Mouse (Mus musculus) hindbrain, postnatal 0 days (tissue): ENCODE results near the gene Hjurp. TPM values are rescaled to one million over a fixed set of nuclear protein-coding genes. Genes with fewer than 3 reads are reported as not detected.

Source experiments
- ATAC-seq: fragments of 200-750 bp; cut with Nextera tagmentation; 2 replicates; pipeline ENCODE4 v1.8.0; 2017; ENCODE audit warnings: mild to moderate bottlenecking, moderate TSS enrichment, moderate library complexity
- DNase-seq: peaks from one replicate; pipeline ENCODE4 v3.0.0-alpha.2; 2015; ENCODE audit warnings: low spot score
- H3K27ac ChIP-seq: fragments of 300-500 bp; sonication (generic); 2 replicates; pipeline ENCODE4 v1.5.1; 2014; ENCODE audit warnings: mild to moderate bottlenecking
- H3K27me3 ChIP-seq: fragments of 300-500 bp; sonication (generic); 2 replicates; pipeline ENCODE4 v1.6.1; 2014; ENCODE audit warnings: low read length, mixed read lengths; ENCODE audit not compliant: insufficient read depth
- H3K36me3 ChIP-seq: fragments of 300-500 bp; sonication (generic); 2 replicates; pipeline ENCODE4 v1.6.1; 2014; ENCODE audit warnings: low read length, mixed read lengths; ENCODE audit not compliant: insufficient read depth
- H3K4me1 ChIP-seq: fragments of 300-500 bp; sonication (generic); 2 replicates; pipeline ENCODE4 v1.6.1; 2014; ENCODE audit warnings: antibody characterized with exemption, low read length, mixed read lengths; ENCODE audit not compliant: insufficient read depth
- H3K4me2 ChIP-seq: fragments of 300-500 bp; sonication (generic); 2 replicates; pipeline ENCODE4 v1.6.1; 2014; ENCODE audit warnings: low read depth, mild to moderate bottlenecking, low read length, moderate library complexity, mixed read lengths
- H3K4me3 ChIP-seq: fragments of 300-500 bp; sonication (generic); 2 replicates; pipeline ENCODE4 v1.5.1; 2014; ENCODE audit warnings: low read length
- H3K9ac ChIP-seq: fragments of 300-500 bp; sonication (generic); replicated peaks from 2 replicates; pipeline ENCODE4 v1.6.1; 2014; ENCODE audit warnings: mild to moderate bottlenecking, low read length, moderate library complexity, mixed read lengths
- H3K9me3 ChIP-seq: fragments of 300-500 bp; sonication (generic); 2 replicates; pipeline ENCODE4 v1.6.1; 2016; ENCODE audit warnings: low read length, mixed read lengths
- CTCF ChIP-seq: IDR thresholded peaks from 2 replicates; pipeline ENCODE4 v1.5.1; 2016; ENCODE audit warnings: antibody characterized with exemption, control low read depth, low read depth
- WGBS: fragments of 180-500 bp; shearing (Covaris S2); extraction: QIAGEN DNeasy Blood & Tissue Kit; methylation state at CpG from one replicate; pipeline ENCODE4 v1.1.7; 2014; 5-methylcytosine and 5-hydroxymethylcytosine counted together
- polyA plus RNA-seq: library from polyadenylated mRNA; unstranded; fragments of >200 nt; fragmentation: Nextera tagmentation; extraction: Ambion mirVana; gene quantifications from 2 replicates; pipeline ENCODE4 v1.2.1, GENCODE M21; 2015
- total RNA-seq: library from RNA; depleted of rRNA; stranded (reverse); fragments of >200 nt; gene quantifications from 2 replicates; pipeline ENCODE4 v1.2.3, GENCODE M21; 2014

The Hjurp gene
- total and polyA plus RNA-seq, 2 experiments from 2014 or later: 47.2 to 86.3 TPM

DNA sequence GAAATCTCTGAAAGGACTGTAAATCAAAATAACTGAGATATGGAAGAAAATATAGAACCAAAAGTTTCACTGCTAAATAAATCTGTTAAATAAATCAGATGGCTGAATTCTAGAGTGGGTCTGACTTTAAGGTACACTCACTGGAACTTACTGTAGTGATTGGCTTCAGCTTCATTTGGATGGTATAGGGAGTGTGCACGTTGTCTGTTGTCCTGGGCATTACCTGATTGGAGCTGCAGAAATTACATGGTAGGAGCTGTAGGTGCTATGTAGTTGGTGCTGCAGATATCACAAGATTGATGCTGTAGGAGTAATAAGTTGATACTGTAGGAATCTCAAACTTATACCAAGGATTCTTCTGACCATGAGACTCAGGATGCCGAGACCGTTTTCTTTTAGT lies 32.9 kb upstream of the Hjurp start:
- no peaks in the 10 kb centered on the region for H3K36me3 ChIP-seq
- H3K27me3 ChIP-seq: no peaks in the 10 kb centered on the region
- DNase-seq (no peak), ATAC-seq (no peak)
- no peaks in the 10 kb centered on the region for H3K4me1 ChIP-seq
- H3K9me3 ChIP-seq: peaks cover 50% of the 10 kb centered on the region
- H3K4me2 ChIP-seq: no peak overlapping the region
- no peak overlapping the region for H3K9ac ChIP-seq
- no peak overlapping the region for H3K27ac ChIP-seq
- TF ChIP-seq CTCF: no peak
- WGBS: 67% methylated on average over 3 of the region's 3 CpGs
- no peak overlapping the region for H3K4me3 ChIP-seq

DNA sequence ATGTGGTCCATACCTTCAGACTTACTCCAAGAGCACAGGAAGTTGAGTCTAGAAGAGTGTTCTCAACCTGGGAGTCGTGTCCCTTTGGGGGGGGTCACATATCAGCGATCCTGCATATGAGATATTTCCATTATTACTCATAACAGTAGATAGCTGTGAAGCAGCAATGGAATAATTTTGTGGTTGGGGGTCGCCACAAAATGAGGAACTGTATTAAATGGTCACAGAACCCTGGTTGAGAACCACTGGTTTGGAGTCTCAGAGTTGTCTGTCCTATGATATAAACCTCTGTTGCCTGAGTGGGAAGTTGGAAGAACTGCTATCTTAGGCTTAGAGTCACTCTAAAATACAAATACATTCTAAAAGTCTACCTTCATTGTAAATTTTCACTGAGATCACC lies 32.5 kb upstream of the Hjurp start:
- H3K4me2 ChIP-seq: no peak overlapping the region
- peaks cover 54% of the 10 kb centered on the region for H3K9me3 ChIP-seq
- no peaks in the 10 kb centered on the region for H3K27me3 ChIP-seq
- no peaks in the 10 kb centered on the region for H3K36me3 ChIP-seq
- no peak overlapping the region for H3K4me3 ChIP-seq
- no peak for ATAC-seq
- H3K9ac ChIP-seq: no peak overlapping the region
- 51% methylated on average over 3 of the region's 3 CpGs for whole genome bisulfite sequencing
- no peak for TF ChIP-seq CTCF
- H3K27ac ChIP-seq: no peak overlapping the region
- no peaks in the 10 kb centered on the region for H3K4me1 ChIP-seq
- DNase-seq: no peak

DNA sequence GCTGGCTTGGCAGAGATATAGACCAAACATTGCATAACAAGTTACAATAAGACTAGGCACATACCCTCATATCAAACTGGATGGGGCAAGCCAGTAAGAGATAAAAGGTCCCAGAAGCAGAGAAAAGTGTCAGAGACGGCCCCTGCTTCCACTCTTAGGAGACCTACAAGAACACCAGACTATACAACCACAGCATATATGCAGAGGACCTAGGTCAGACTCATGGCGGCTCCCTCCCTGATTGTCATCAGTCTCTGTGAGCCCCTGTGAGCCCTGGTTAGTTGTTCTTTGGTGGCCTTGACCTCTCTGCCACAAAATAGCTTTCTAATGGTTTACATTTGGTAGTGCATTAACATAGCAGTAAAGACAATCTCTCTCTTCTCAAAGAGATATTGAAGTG lies 31.6 kb upstream of the Hjurp start:
- WGBS: 50% methylated on average over 2 of the region's 2 CpGs
- no peaks in the 10 kb centered on the region for H3K4me1 ChIP-seq
- no peak overlapping the region for H3K27ac ChIP-seq
- H3K27me3 ChIP-seq: no peaks in the 10 kb centered on the region
- no peak for TF ChIP-seq CTCF
- no peaks in the 10 kb centered on the region for H3K36me3 ChIP-seq
- H3K9ac ChIP-seq: no peak overlapping the region
- H3K9me3 ChIP-seq: peaks cover 63% of the 10 kb centered on the region
- DNase-seq: no peak
- no peak overlapping the region for H3K4me2 ChIP-seq
- ATAC-seq: no peak
- no peak overlapping the region for H3K4me3 ChIP-seq

DNA sequence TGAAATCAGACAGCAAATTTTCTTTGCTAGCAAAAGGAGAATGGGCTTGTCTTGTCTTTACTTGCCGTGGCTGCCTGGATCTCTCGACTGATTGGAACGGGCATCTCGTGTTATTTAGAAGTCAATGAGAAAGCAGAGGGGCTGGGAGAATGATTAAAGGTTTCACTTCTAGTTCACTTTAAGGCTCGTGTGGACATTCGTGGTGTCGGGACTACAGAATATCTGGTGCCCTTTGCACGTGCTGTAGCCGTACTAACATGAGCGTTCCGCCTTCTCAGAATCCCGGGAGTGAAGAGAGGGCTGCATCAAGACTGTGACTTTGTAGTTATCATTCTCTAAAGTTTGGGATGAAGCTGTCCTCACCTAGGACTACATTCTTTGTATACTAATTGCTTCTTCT lies 29.7 kb upstream of the Hjurp start:
- peaks cover 79% of the 10 kb centered on the region for H3K9me3 ChIP-seq
- no peak overlapping the region for H3K27ac ChIP-seq
- H3K4me2 ChIP-seq: no peak overlapping the region
- H3K9ac ChIP-seq: no peak overlapping the region
- 67% methylated on average over 12 of the region's 12 CpGs for WGBS
- no peaks in the 10 kb centered on the region for H3K36me3 ChIP-seq
- ATAC-seq (no peak), DNase-seq (no peak)
- TF ChIP-seq CTCF: no peak
- no peaks in the 10 kb centered on the region for H3K4me1 ChIP-seq
- no peak overlapping the region for H3K4me3 ChIP-seq
- no peaks in the 10 kb centered on the region for H3K27me3 ChIP-seq

DNA sequence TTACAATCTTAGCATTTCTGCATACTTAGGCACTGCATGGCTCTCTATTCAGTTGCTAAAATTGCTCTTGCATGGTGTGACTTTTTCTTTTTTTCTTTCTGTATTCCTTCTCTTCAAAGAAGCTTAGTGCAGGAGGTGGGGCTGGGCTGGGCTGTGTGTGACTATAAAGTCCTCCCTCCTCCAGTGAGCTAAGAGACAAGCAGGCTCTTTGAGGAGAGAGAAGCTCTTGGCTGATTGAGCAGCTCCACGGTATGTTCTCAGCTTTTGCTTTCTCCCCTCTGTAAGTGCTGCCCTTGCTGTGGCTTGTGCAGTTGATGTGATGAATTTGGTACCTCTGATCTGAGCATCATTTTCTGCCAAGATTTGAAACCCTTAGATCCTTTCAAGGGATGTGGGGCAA lies 29.1 kb upstream of the Hjurp start:
- Histone ChIP-seq H3K9ac (no peak overlapping the region), H3K36me3 (no peaks in the 10 kb centered on the region), H3K4me1 (no peaks in the 10 kb centered on the region), H3K27ac (no peak overlapping the region), H3K27me3 (no peaks in the 10 kb centered on the region), H3K9me3 (peaks cover 85% of the 10 kb centered on the region), H3K4me3 (no peak overlapping the region), H3K4me2 (no peak overlapping the region)
- no peak for TF ChIP-seq CTCF
- DNase-seq: no peak
- WGBS: 50% methylated on average over 1 of the region's 1 CpGs
- ATAC-seq: no peak

DNA sequence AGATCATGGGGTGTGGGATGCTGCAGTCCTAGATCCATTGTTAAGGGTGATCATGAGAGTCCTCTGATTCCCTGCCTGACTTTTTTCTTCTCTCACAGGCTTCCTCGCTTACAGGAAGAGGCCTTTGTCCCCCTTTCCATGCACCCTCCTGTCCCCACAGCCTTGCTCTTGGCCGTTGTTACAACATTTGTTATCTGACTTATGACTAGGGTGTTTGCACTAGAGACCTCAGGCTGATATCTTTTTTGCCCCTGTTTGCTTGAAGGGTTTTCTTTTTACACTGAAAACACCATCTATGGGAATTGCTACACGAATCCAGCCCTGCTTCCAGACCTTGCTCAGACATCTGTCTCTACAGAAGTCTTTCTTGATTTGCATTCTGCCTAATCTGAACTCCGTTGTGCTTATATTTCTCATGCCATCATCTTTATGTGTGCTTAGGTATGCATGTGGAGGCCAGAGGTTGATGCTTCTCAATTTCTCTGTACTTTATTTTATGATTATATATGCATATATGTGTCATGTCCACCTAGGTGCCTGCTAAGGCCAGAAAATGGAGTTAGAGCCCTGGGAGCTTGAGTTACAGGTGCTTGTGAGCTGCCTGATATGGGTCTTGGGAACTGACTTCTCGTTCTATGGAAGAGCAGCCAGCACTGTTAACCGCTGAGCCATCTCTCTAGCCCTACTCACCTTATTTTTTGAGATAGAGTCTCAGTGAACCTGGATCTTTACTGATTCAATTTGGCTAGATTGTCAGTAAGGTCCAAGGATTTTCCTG lies 27.8 kb upstream of the Hjurp start:
- no peak for TF ChIP-seq CTCF
- no peaks in the 10 kb centered on the region for H3K27me3 ChIP-seq
- H3K9me3 ChIP-seq: peaks cover 95% of the 10 kb centered on the region
- H3K9ac ChIP-seq: no peak overlapping the region
- DNase-seq (no peak), ATAC-seq (no peak)
- no peak overlapping the region for H3K4me3 ChIP-seq
- H3K4me2 ChIP-seq: no peak overlapping the region
- no peak overlapping the region for H3K27ac ChIP-seq
- 45% methylated on average over 6 of the region's 6 CpGs for WGBS
- H3K4me1 ChIP-seq: no peaks in the 10 kb centered on the region
- H3K36me3 ChIP-seq: no peaks in the 10 kb centered on the region

DNA sequence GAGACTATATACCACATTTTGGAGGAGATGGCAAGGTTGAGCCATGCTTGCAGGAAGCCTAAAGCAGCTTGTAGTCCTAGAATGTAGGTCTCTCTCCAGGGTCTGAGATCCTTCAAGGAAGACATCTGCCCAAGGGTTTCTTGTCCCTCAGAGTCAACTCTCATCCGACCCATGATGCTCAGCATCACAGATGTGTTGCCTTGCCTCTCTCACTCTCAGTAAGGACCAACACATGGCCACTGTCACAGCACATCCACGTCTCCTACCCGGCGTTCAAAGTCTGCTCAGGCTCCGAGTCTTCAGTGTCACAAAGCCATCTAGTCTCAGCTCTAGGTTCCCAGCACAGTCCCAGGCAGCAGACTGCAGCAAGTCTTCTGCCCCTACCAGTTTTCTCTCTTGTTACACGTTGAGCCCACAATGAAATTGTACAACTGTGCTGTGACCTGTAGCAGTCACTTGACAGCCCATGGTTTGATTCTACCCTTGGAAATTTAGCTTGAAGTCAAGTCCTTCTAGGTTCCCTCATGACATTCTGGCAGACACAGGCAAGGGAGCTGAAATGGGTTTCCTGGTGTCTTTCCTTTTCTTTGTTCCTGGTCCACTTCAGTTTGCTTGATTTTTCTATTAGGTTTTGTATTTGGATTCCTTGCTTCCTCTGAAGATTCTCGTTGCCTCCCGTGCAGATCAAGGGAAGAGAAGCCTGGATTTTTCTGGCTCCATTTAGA lies 27.0 kb upstream of the Hjurp start:
- H3K4me3 ChIP-seq: no peak overlapping the region
- no peaks in the 10 kb centered on the region for H3K4me1 ChIP-seq
- WGBS: 62% methylated on average over 8 of the region's 8 CpGs
- H3K9me3 ChIP-seq: peaks cover 94% of the 10 kb centered on the region
- no peak overlapping the region for H3K9ac ChIP-seq
- no peak for TF ChIP-seq CTCF
- H3K36me3 ChIP-seq: no peaks in the 10 kb centered on the region
- ATAC-seq: no peak
- H3K27ac ChIP-seq: no peak overlapping the region
- H3K4me2 ChIP-seq: no peak overlapping the region
- no peaks in the 10 kb centered on the region for H3K27me3 ChIP-seq
- DNase-seq: no peak
